Mouse (Mus musculus) forebrain, embryonic 11.5 days (tissue): Measurements from ENCODE around the gene Arhgap33. TPM values are rescaled to one million over a fixed set of nuclear protein-coding genes. Genes with fewer than 3 reads are reported as not detected.
A peak's percentile ranks its signal among the peaks of the same experiment; 100 is the strongest.
"Not testable (repeated sequence)": the region's sequence is repeated elsewhere in the genome, so short reads cannot be mapped to it uniquely, and the experiment has no call there.

Experiments used
- ATAC-seq: fragments of 200-750 bp; cut with Nextera tagmentation; replicated peaks from 2 replicates; pipeline ENCODE4 v1.8.0; 2017; ENCODE audit warnings: moderate TSS enrichment; ENCODE audit not compliant: low FRiP score
- DNase-seq: peaks from one replicate; pipeline ENCODE4 v3.0.0-alpha.2; 2017; ENCODE audit warnings: low spot score
- H3K27ac ChIP-seq: fragments of 300-500 bp; sonication (generic); 2 replicates; pipeline ENCODE4 v1.5.1; 2014; ENCODE audit warnings: low read depth, low read length
- H3K27me3 ChIP-seq: fragments of 300-500 bp; sonication (generic); 2 replicates; pipeline ENCODE4 v1.6.1; 2014; ENCODE audit warnings: mild to moderate bottlenecking, low read length, mixed read lengths; ENCODE audit not compliant: control insufficient read depth, insufficient read depth
- H3K36me3 ChIP-seq: fragments of 300-500 bp; sonication (generic); 2 replicates; pipeline ENCODE4 v1.6.1; 2014; ENCODE audit warnings: mild to moderate bottlenecking, low read length, moderate library complexity, mixed read lengths; ENCODE audit not compliant: control insufficient read depth, insufficient read depth
- H3K4me1 ChIP-seq: fragments of 300-500 bp; sonication (generic); replicated peaks from 2 replicates; pipeline ENCODE4 v1.6.1; 2014; ENCODE audit warnings: low read length, mixed read lengths; ENCODE audit not compliant: control insufficient read depth, insufficient read depth
- H3K4me2 ChIP-seq: fragments of 300-500 bp; sonication (generic); 2 replicates; pipeline ENCODE4 v1.6.1; 2014; ENCODE audit warnings: low read depth, mild to moderate bottlenecking, low read length, moderate library complexity, mixed read lengths; ENCODE audit not compliant: severe bottlenecking
- H3K4me3 ChIP-seq: fragments of 300-500 bp; sonication (generic); 2 replicates; pipeline ENCODE4 v1.5.1; 2014; ENCODE audit warnings: low read depth, low read length
- H3K9ac ChIP-seq: fragments of 300-500 bp; sonication (generic); 2 replicates; pipeline ENCODE4 v1.6.1; 2014; ENCODE audit warnings: low read length
- H3K9me3 ChIP-seq: fragments of 300-500 bp; sonication (generic); 2 replicates; pipeline ENCODE4 v1.6.1; 2016; ENCODE audit warnings: low read length, mixed read lengths; ENCODE audit not compliant: control insufficient read depth
- WGBS: fragments of 180-500 bp; shearing (Covaris S2); extraction: QIAGEN DNeasy Blood & Tissue Kit; methylation state at CpG from one replicate; pipeline ENCODE4 v1.1.7; 2014; 5-methylcytosine and 5-hydroxymethylcytosine counted together
- polyA plus RNA-seq: library from polyadenylated mRNA; unstranded; fragments of >200 nt; fragmentation: Nextera tagmentation; extraction: Ambion mirVana; gene quantifications from 2 replicates; pipeline ENCODE4 v1.2.1, GENCODE M21; 2014

Gene Arhgap33
- polyA plus RNA-seq, 1 experiment from 2014 or later: 72.7 TPM

GRCm38 (mm10) chr7:30524487-30524886, 10.4 kb downstream of the Arhgap33 start:
- WGBS: 87% methylated on average over 6 of the region's 6 CpGs
- Histone ChIP-seq H3K4me2 (no peak overlapping the region), H3K4me1 (no peaks in the 10 kb centered on the region; the same call in 1 of the 2 replicates), H3K9me3 (no peaks in the 10 kb centered on the region), H3K4me3 (no peak overlapping the region), H3K27me3 (no peaks in the 10 kb centered on the region), H3K36me3 (peaks cover 11% of the 10 kb centered on the region), H3K9ac (no peak overlapping the region), H3K27ac (no peak overlapping the region)
- ATAC-seq (no peak), DNase-seq (no peak)

GRCm38 (mm10) chr7:30522871-30523270, 12.0 kb downstream of the Arhgap33 start:
- Histone ChIP-seq H3K27me3 (no peaks in the 10 kb centered on the region), H3K4me3 (no peak overlapping the region), H3K4me2 (no peak overlapping the region), H3K36me3 (peaks cover 3% of the 10 kb centered on the region; the same call in 1 of the 2 replicates), H3K9me3 (no peaks in the 10 kb centered on the region), H3K4me1 (no peaks in the 10 kb centered on the region; the same call in 1 of the 2 replicates), H3K9ac (no peak overlapping the region), H3K27ac (no peak overlapping the region)
- ATAC-seq: no peak
- DNase-seq: no peak
- 84% methylated on average over 10 of the region's 10 CpGs for WGBS

GRCm38 (mm10) chr7:30520856-30521255, 14.0 kb downstream of the Arhgap33 start:
- Histone ChIP-seq H3K36me3 (peaks cover 3% of the 10 kb centered on the region; the same call in 1 of the 2 replicates), H3K27me3 (no peaks in the 10 kb centered on the region), H3K4me2 (no peak overlapping the region), H3K27ac (no peak overlapping the region), H3K4me1 (no peaks in the 10 kb centered on the region), H3K9me3 (no peaks in the 10 kb centered on the region), H3K4me3 (no peak overlapping the region), H3K9ac (no peak overlapping the region)
- DNase-seq (no peak), ATAC-seq (no peak)
- 74% methylated on average over 5 of the region's 5 CpGs for WGBS

- no peaks in the 10 kb centered on the region for H3K27me3 ChIP-seq
- H3K4me3 ChIP-seq: no peak overlapping the region
- H3K9ac ChIP-seq: no peak overlapping the region
- WGBS: 60% methylated on average over 4 of the region's 4 CpGs
- peaks cover 3% of the 10 kb centered on the region; the same call in 1 of the 2 replicates for H3K36me3 ChIP-seq
- no peak for DNase-seq
- ATAC-seq: peak; percentile 37; the same call in 1 of the 2 replicates
- H3K4me2 ChIP-seq: no peak overlapping the region
- no peak overlapping the region for H3K27ac ChIP-seq
- H3K9me3 ChIP-seq: no peaks in the 10 kb centered on the region
- H3K4me1 ChIP-seq: no peaks in the 10 kb centered on the region
Measured at GRCm38 (mm10) chr7:30520396-30520795, 14.5 kb downstream of the Arhgap33 start.

- Histone ChIP-seq H3K4me1 (no peaks in the 10 kb centered on the region), H3K36me3 (peaks cover 3% of the 10 kb centered on the region; the same call in 1 of the 2 replicates), H3K27me3 (no peaks in the 10 kb centered on the region), H3K27ac (no peak overlapping the region), H3K4me2 (no peak overlapping the region), H3K9me3 (no peaks in the 10 kb centered on the region), H3K4me3 (no peak overlapping the region), H3K9ac (no peak overlapping the region)
- ATAC-seq (no peak), DNase-seq (no peak)
- 39% methylated on average over 8 of the region's 8 CpGs for WGBS
Measured at GRCm38 (mm10) chr7:30518325-30518724, 16.5 kb downstream of the Arhgap33 start.

- no peak for ATAC-seq
- Histone ChIP-seq H3K27me3 (no peaks in the 10 kb centered on the region), H3K4me2 (no peak overlapping the region), H3K4me1 (no peaks in the 10 kb centered on the region), H3K36me3 (no peaks in the 10 kb centered on the region), H3K4me3 (no peak overlapping the region), H3K27ac (no peak overlapping the region), H3K9ac (no peak overlapping the region), H3K9me3 (no peaks in the 10 kb centered on the region)
- 56% methylated on average over 24 of the region's 24 CpGs for WGBS
- no peak for DNase-seq
Measured at GRCm38 (mm10) chr7:30515003-30515760, 19.7 kb downstream of the Arhgap33 start.

- H3K9me3 ChIP-seq: no peaks in the 10 kb centered on the region
- H3K27me3 ChIP-seq: no peaks in the 10 kb centered on the region
- 75% methylated on average over 4 of the region's 4 CpGs for WGBS
- no peaks in the 10 kb centered on the region for H3K36me3 ChIP-seq
- ATAC-seq (no peak), DNase-seq (no peak)
- H3K9ac ChIP-seq: no peak overlapping the region
- no peaks in the 10 kb centered on the region for H3K4me1 ChIP-seq
- H3K27ac ChIP-seq: no peak overlapping the region
- H3K4me3 ChIP-seq: no peak overlapping the region
- H3K4me2 ChIP-seq: no peak overlapping the region
Measured at GRCm38 (mm10) chr7:30508061-30508460, 26.8 kb downstream of the Arhgap33 start.

GRCm38 (mm10) chr7:30501159-30501558, 33.7 kb downstream of the Arhgap33 start:
- H3K4me1 ChIP-seq, H3K9me3 ChIP-seq, H3K36me3 ChIP-seq, H3K9ac ChIP-seq, H3K27me3 ChIP-seq, H3K4me3 ChIP-seq, ATAC-seq, H3K27ac ChIP-seq, H3K4me2 ChIP-seq, DNase-seq: not testable (repeated sequence)
- WGBS: 70% methylated on average over 5 of the region's 5 CpGs
